8 mouse cellular contexts compared by ENCODE assay signal in genomic region chr5:135465833-135466291, GRCm38 (mm10).
DNase-seq lines count a peak whose midpoint lies in the region; ATAC-seq and TF ChIP-seq lines count a peak whose summit lies in the region.

No protein-coding gene starts in this region.

- peaks cover 9% of the 10 kb centered on the region; the same call in 1 of the 2 replicates for H3K4me1 ChIP-seq in embryonic facial prominence, embryonic 12.5 days
- H3K4me1 ChIP-seq in heart, embryonic 13.5 days: peaks cover 12% of the 10 kb centered on the region
- no peaks in the 10 kb centered on the region for H3K4me1 ChIP-seq in stomach, postnatal 0 days (replicated peaks; ENCODE audit: control insufficient read depth, insufficient read depth)

- WGBS in embryonic facial prominence, embryonic 12.5 days: 32% methylated on average over 7 of the region's 7 CpGs
- 50% methylated on average over 7 of the region's 7 CpGs for WGBS in heart, embryonic 13.5 days
- 67% methylated on average over 7 of the region's 7 CpGs for WGBS in stomach, postnatal 0 days

- TF ChIP-seq EP300 in stomach, postnatal 0 days (optimal IDR thresholded peaks at IDR 0.05): no peak

- no peak for TF ChIP-seq CTCF in stomach, postnatal 0 days (IDR thresholded peaks at IDR 0.05; ENCODE audit: low read depth)

- no peaks in the 10 kb centered on the region for H3K27me3 ChIP-seq in embryonic facial prominence, embryonic 12.5 days
- no peaks in the 10 kb centered on the region for H3K27me3 ChIP-seq in heart, embryonic 13.5 days (replicated peaks)
- H3K27me3 ChIP-seq in stomach, postnatal 0 days (ENCODE audit: control insufficient read depth, insufficient read depth, low read length): no peaks in the 10 kb centered on the region

- H3K9me3 ChIP-seq in embryonic facial prominence, embryonic 12.5 days: no peaks in the 10 kb centered on the region
- no peaks in the 10 kb centered on the region for H3K9me3 ChIP-seq in heart, embryonic 13.5 days
- no peaks in the 10 kb centered on the region for H3K9me3 ChIP-seq in stomach, postnatal 0 days (ENCODE audit: control insufficient read depth, low read length)

- peaks cover 14% of the 10 kb centered on the region; the same call in 1 of the 2 replicates for H3K36me3 ChIP-seq in embryonic facial prominence, embryonic 12.5 days
- peaks cover 22% of the 10 kb centered on the region for H3K36me3 ChIP-seq in heart, embryonic 13.5 days
- H3K36me3 ChIP-seq in stomach, postnatal 0 days (ENCODE audit: control insufficient read depth, insufficient read depth, low read length): no peaks in the 10 kb centered on the region

- H3K4me3 ChIP-seq in embryonic facial prominence, embryonic 12.5 days: no peak overlapping the region
- no peak overlapping the region for H3K4me3 ChIP-seq in heart, embryonic 13.5 days
- no peak overlapping the region for H3K4me3 ChIP-seq in stomach, postnatal 0 days (ENCODE audit: low read depth, low read length)

- DNase-seq in kidney, adult 11 months: peak; percentile 15
- DNase-seq in kidney, adult 8-10 months: no peak
- peak; percentile 59 for DNase-seq in kidney, postnatal 10 days
- peak; percentile 40 for DNase-seq in lung, postnatal 10 days
- peak; percentile 22 for DNase-seq in stomach, postnatal 0 days (ENCODE audit: low spot score)
- no peak for DNase-seq in natural killer cell, adult 2 months (ENCODE audit: low spot score in 2 of 2)

- H3K27ac ChIP-seq in embryonic facial prominence, embryonic 12.5 days: peak overlapping the region; percentile 63
- peak overlapping the region; percentile 81 for H3K27ac ChIP-seq in heart, embryonic 13.5 days (replicated peaks)
- H3K27ac ChIP-seq in stomach, postnatal 0 days (replicated peaks): peak overlapping the region; percentile 77

- ATAC-seq in embryonic facial prominence, embryonic 12.5 days (ENCODE audit: insufficient number of reproducible peaks, insufficient read depth, low FRiP score, low TSS enrichment): no peak
- no peak for ATAC-seq in heart, embryonic 13.5 days (ENCODE audit: extremely low read depth, insufficient number of reproducible peaks, low FRiP score, low TSS enrichment)
- ATAC-seq in stomach, postnatal 0 days (ENCODE audit: low FRiP score, low TSS enrichment): peak; percentile 53; the same call in 1 of the 2 replicates

- no peak overlapping the region for H3K9ac ChIP-seq in embryonic facial prominence, embryonic 12.5 days
- H3K9ac ChIP-seq in heart, embryonic 13.5 days: peak overlapping the region; percentile 33; the same call in 1 of the 2 replicates
- no peak overlapping the region for H3K9ac ChIP-seq in stomach, postnatal 0 days (ENCODE audit: low read length)

- no peak overlapping the region for H3K4me2 ChIP-seq in embryonic facial prominence, embryonic 12.5 days (replicated peaks)
- H3K4me2 ChIP-seq in heart, embryonic 13.5 days: no peak overlapping the region
- H3K4me2 ChIP-seq in stomach, postnatal 0 days (replicated peaks; ENCODE audit: low read depth): no peak overlapping the region

Comparison
In these comparisons a context has a peak if more than half of its experiments do, and no peak if none do; other contexts are left out.
1. DNase-seq: peak in kidney, adult 11 months (single experiment), kidney, postnatal 10 days (single experiment), lung, postnatal 10 days (single experiment) and stomach, postnatal 0 days (single experiment); none in kidney, adult 8-10 months (0 of 2) and natural killer cell, adult 2 months (0 of 2).
2. Peak in every context shown above with its lines, with median percentiles within 50 percentile points of each other: H3K27ac ChIP-seq.